Mouse (Mus musculus): ENCODE measurements at regions not wholly inside any gene's neighbourhood (a gene's known extent, or its start where the extent isn't known, plus 50 kb on each side); places are given as distances from the start of the nearest gene placed in this dataset.
"Not testable (repeated sequence)": the region's sequence is repeated elsewhere in the genome, so short reads cannot be mapped to it uniquely, and the experiment has no call there.

DNA sequence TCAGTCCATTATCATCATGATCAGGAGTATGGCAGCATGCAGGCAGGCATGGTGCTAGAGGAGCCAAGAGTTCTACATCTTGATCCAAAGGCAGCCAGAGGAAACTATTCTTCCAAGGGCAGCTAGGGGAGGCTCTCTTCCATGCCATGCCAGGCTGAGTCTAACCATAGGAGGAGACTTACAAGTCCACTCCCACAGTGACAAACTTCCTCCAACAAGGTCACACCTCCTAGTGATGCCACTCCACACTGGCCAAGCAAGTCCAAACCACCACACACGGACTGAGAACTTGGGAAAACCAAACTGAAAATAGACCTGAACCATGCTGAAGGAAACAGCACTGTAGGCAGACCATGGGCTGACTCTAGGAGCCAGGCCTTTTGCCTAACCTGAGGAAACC, 197.4 kb downstream of the Prex1 start:
- peaks cover 9% of the 10 kb centered on the region for H3K27me3 ChIP-seq (ENCODE audit: control insufficient read depth, insufficient read depth, low read length)
- no peaks in the 10 kb centered on the region for H3K36me3 ChIP-seq (ENCODE audit: control insufficient read depth, insufficient read depth, low read length)
- H3K9me3 ChIP-seq (ENCODE audit: control insufficient read depth, low read length) = no peaks in the 10 kb centered on the region
- 68% methylated on average over 1 of the region's 1 CpGs for WGBS
- no peak overlapping the region for H3K9ac ChIP-seq (ENCODE audit: low read length)
- H3K27ac ChIP-seq (ENCODE audit: low read depth, low read length) = peak overlapping the region; percentile 48; the same call in 1 of the 2 replicates
- ATAC-seq (replicated peaks; ENCODE audit: low FRiP score) (no peak), DNase-seq (ENCODE audit: low spot score) (no peak)
- H3K4me1 ChIP-seq (replicated peaks; ENCODE audit: control insufficient read depth, insufficient read depth, low read length) = peaks cover 5% of the 10 kb centered on the region
- no peak overlapping the region for H3K4me3 ChIP-seq (ENCODE audit: low read depth, low read length)
- H3K4me2 ChIP-seq (ENCODE audit: low read depth, low read length, severe bottlenecking) = no peak overlapping the region

DNA sequence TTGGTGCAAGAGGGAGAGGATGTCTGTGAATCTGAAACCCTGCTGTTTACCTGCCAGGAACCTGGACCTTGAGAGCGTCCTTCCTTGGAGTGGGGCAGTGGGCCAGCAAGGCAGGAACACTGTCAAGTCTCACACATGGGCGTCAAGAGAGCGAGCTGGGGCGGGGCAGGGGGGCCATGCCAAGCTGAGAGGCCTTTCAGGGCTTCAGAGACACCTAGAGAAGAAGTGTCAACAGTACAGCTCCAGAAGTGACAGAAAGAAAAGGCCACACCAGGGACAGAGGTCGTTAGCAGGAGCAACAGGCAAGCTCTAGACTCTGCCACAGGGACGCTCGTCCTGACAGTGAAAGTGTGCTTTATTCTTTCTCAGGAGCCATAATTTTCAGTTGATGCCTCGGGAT, 199.0 kb downstream of the Prex1 start:
- ATAC-seq (replicated peaks; ENCODE audit: low FRiP score) = no peak
- peaks cover 5% of the 10 kb centered on the region for H3K4me1 ChIP-seq (replicated peaks; ENCODE audit: control insufficient read depth, insufficient read depth, low read length)

DNA sequence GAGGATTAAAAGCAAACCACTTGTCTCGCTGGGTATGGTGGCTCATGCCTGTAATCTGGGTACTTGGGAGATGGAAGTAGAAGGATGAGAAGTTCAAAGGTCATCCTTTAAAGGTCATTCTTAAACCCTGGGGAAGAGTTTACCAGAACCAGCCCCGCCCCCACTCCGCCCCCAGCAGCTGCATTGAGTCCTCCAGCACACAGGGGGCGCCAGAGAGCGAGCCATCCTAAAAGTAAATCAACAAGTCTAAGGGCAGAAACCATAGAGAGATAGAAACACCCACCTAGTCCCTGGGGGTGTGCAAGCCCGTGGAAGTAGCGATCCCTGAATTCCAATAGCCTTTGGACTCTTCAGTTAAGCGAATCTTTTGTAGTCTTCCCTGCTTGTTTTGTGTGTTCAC, 201.1 kb downstream of the Prex1 start:
- H3K9ac ChIP-seq (ENCODE audit: low read length) = no peak overlapping the region
- no peaks in the 10 kb centered on the region for H3K27me3 ChIP-seq (ENCODE audit: control insufficient read depth, insufficient read depth, low read length)
- 79% methylated on average over 8 of the region's 8 CpGs for WGBS
- no peaks in the 10 kb centered on the region; the same call in 1 of the 2 replicates for H3K4me1 ChIP-seq (replicated peaks; ENCODE audit: control insufficient read depth, insufficient read depth, low read length)
- no peak overlapping the region for H3K4me2 ChIP-seq (ENCODE audit: low read depth, low read length, severe bottlenecking)
- H3K4me3 ChIP-seq (ENCODE audit: low read depth, low read length) = no peak overlapping the region
- no peaks in the 10 kb centered on the region for H3K36me3 ChIP-seq (ENCODE audit: control insufficient read depth, insufficient read depth, low read length)
- DNase-seq (ENCODE audit: low spot score) (no peak), ATAC-seq (replicated peaks; ENCODE audit: low FRiP score) (no peak)
- H3K9me3 ChIP-seq (ENCODE audit: control insufficient read depth, low read length) = peaks cover 3% of the 10 kb centered on the region; the same call in 1 of the 2 replicates
- H3K27ac ChIP-seq (ENCODE audit: low read depth, low read length) = no peak overlapping the region

More for the DNA sequence above, 199.0 kb downstream of the Prex1 start:
- 70% methylated on average over 8 of the region's 8 CpGs for WGBS
- Histone ChIP-seq H3K9me3 (ENCODE audit: control insufficient read depth, low read length) (no peaks in the 10 kb centered on the region), H3K4me2 (ENCODE audit: low read depth, low read length, severe bottlenecking) (no peak overlapping the region), H3K9ac (ENCODE audit: low read length) (no peak overlapping the region), H3K36me3 (ENCODE audit: control insufficient read depth, insufficient read depth, low read length) (no peaks in the 10 kb centered on the region), H3K4me3 (ENCODE audit: low read depth, low read length) (no peak overlapping the region), H3K27ac (ENCODE audit: low read depth, low read length) (no peak overlapping the region), H3K27me3 (ENCODE audit: control insufficient read depth, insufficient read depth, low read length) (peaks cover 7% of the 10 kb centered on the region)
- DNase-seq (ENCODE audit: low spot score) = no peak

DNA sequence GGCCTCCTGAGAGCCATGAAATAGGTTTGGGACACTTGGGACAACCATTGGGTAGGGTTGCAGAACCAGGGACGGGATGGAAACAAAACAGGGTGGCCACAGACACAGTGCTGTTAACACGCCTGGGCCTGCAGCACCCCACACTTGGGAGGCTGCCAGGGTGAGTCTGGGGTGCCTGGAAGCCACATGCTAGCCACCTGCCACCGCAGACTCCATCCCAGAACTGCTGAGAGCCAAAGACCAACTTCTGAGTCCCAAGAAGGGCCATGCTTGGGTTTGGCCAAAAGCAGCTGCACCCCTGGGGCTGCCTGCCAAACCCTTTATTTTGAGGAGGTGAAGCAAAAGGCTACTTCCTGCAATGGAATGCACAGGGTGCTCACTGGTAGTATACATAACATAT, 202.2 kb downstream of the Prex1 start:
- WGBS = 89% methylated on average over 3 of the region's 3 CpGs
- H3K4me3 ChIP-seq (ENCODE audit: low read depth, low read length); H3K4me2 ChIP-seq (ENCODE audit: low read depth, low read length, severe bottlenecking); ATAC-seq (replicated peaks; ENCODE audit: low FRiP score); H3K4me1 ChIP-seq (replicated peaks; ENCODE audit: control insufficient read depth, insufficient read depth, low read length); H3K9me3 ChIP-seq (ENCODE audit: control insufficient read depth, low read length); H3K9ac ChIP-seq (ENCODE audit: low read length); DNase-seq (ENCODE audit: low spot score); H3K36me3 ChIP-seq (ENCODE audit: control insufficient read depth, insufficient read depth, low read length); H3K27ac ChIP-seq (ENCODE audit: low read depth, low read length); H3K27me3 ChIP-seq (ENCODE audit: control insufficient read depth, insufficient read depth, low read length): not testable (repeated sequence)

DNA sequence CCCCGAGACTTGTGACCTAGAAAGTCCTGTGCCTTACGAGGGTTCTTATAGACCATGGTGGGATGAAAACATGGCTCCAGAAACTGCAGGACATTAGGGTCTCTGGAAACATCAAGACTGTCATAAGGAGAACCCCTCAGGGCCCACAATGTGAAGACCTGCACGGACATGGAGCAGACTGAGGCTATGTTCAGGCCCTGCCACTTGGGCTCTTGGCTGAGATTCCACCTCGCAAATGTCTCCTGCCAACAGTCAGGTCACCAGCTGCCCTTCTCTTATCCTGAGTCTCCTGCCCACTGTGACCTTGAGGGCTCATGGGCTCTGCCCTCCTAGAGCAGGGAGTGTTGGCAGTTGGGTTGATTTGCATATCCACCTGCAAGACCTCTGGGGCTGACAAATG, 202.9 kb downstream of the Prex1 start:
- Histone ChIP-seq H3K27ac (ENCODE audit: low read depth, low read length) (no peak overlapping the region), H3K9ac (ENCODE audit: low read length) (no peak overlapping the region)
- WGBS = 81% methylated on average over 4 of the region's 4 CpGs

DNA sequence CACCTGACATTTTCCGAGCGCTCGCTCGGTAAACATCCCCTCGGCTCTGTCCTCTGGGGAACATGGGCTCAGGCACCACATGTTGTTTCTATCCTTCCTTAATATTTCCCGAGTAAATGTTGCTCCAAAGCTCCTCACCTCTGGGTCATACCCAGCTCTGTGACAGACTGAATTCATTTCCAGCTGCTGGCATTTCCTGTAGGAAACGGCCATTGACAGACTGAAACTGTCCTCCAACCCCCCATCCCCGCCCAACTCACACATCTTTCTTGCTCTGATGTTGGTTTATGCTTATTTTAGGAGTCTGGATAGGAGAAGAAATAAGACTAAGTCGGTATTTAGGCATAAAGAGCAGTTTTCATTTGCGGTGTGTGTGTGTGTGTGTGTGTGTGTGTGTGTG, 204.0 kb downstream of the Prex1 start:
- no peaks in the 10 kb centered on the region for H3K36me3 ChIP-seq (ENCODE audit: control insufficient read depth, insufficient read depth, low read length)
- no peak for DNase-seq (ENCODE audit: low spot score)
- H3K4me2 ChIP-seq (ENCODE audit: low read depth, low read length, severe bottlenecking) = no peak overlapping the region
- H3K9me3 ChIP-seq (ENCODE audit: control insufficient read depth, low read length) = peaks cover 3% of the 10 kb centered on the region; the same call in 1 of the 2 replicates
- 86% methylated on average over 10 of the region's 10 CpGs for WGBS
- H3K27me3 ChIP-seq (ENCODE audit: control insufficient read depth, insufficient read depth, low read length) = no peaks in the 10 kb centered on the region
- no peak for ATAC-seq (replicated peaks; ENCODE audit: low FRiP score)
- H3K4me3 ChIP-seq (ENCODE audit: low read depth, low read length) = no peak overlapping the region
- no peaks in the 10 kb centered on the region for H3K4me1 ChIP-seq (replicated peaks; ENCODE audit: control insufficient read depth, insufficient read depth, low read length)
- no peak overlapping the region for H3K9ac ChIP-seq (ENCODE audit: low read length)
- H3K27ac ChIP-seq (ENCODE audit: low read depth, low read length) = no peak overlapping the region

More for the DNA sequence above, 202.9 kb downstream of the Prex1 start:
- ATAC-seq (replicated peaks; ENCODE audit: low FRiP score) (no peak), DNase-seq (ENCODE audit: low spot score) (no peak)
- H3K4me2 ChIP-seq (ENCODE audit: low read depth, low read length, severe bottlenecking) = no peak overlapping the region
- H3K27me3 ChIP-seq (ENCODE audit: control insufficient read depth, insufficient read depth, low read length) = no peaks in the 10 kb centered on the region
- H3K9me3 ChIP-seq (ENCODE audit: control insufficient read depth, low read length) = peaks cover 3% of the 10 kb centered on the region; the same call in 1 of the 2 replicates
- no peaks in the 10 kb centered on the region for H3K36me3 ChIP-seq (ENCODE audit: control insufficient read depth, insufficient read depth, low read length)
- H3K4me1 ChIP-seq (replicated peaks; ENCODE audit: control insufficient read depth, insufficient read depth, low read length) = no peaks in the 10 kb centered on the region
- H3K4me3 ChIP-seq (ENCODE audit: low read depth, low read length) = no peak overlapping the region

DNA sequence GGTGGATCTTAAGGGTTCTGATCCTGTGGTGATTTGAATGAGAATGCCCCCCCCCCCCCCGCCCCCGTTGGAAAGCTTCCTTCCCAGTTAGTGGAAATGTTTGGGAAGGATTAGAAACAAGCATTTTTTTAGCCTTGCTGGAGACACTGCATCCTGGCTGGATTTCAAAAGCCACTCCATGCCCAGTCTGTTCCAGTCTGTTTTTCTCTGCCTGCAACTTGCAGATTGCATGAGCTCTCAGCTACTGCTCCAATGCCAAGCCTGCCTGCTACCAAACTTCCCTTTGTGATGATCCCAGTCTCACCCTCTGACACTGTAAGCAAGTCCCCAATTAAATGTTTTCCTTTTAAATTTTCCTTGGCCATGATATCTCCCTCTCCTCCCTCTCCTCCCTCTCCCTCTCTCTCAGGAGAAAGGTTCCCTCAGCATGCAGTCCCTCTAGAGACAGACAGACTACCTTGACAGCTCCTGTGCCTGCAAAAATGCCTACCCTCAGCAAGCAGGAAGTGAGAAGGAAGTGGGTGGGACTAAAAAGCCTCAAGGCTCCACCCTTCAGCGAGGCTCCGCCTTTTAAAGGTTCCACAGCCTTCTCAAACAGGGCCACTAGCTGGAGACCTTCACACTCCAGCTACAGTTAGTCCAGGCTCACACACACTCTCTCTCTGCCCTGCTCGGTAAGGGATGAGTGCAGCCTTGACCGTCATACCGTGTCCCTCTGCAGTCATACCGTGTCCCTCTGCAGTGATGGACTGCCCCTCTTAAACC, 204.8 kb downstream of the Prex1 start:
- H3K4me2 ChIP-seq (ENCODE audit: low read depth, low read length, severe bottlenecking) = no peak overlapping the region
- H3K9me3 ChIP-seq (ENCODE audit: control insufficient read depth, low read length) = peaks cover 3% of the 10 kb centered on the region; the same call in 1 of the 2 replicates
- WGBS = 86% methylated on average over 8 of the region's 8 CpGs
- no peaks in the 10 kb centered on the region for H3K36me3 ChIP-seq (ENCODE audit: control insufficient read depth, insufficient read depth, low read length)
- H3K27me3 ChIP-seq (ENCODE audit: control insufficient read depth, insufficient read depth, low read length) = no peaks in the 10 kb centered on the region
- no peak overlapping the region for H3K27ac ChIP-seq (ENCODE audit: low read depth, low read length)
- H3K4me3 ChIP-seq (ENCODE audit: low read depth, low read length) = no peak overlapping the region
- ATAC-seq (replicated peaks; ENCODE audit: low FRiP score) = no peak
- DNase-seq (ENCODE audit: low spot score) = no peak
- no peaks in the 10 kb centered on the region for H3K4me1 ChIP-seq (replicated peaks; ENCODE audit: control insufficient read depth, insufficient read depth, low read length)
- H3K9ac ChIP-seq (ENCODE audit: low read length) = no peak overlapping the region

DNA sequence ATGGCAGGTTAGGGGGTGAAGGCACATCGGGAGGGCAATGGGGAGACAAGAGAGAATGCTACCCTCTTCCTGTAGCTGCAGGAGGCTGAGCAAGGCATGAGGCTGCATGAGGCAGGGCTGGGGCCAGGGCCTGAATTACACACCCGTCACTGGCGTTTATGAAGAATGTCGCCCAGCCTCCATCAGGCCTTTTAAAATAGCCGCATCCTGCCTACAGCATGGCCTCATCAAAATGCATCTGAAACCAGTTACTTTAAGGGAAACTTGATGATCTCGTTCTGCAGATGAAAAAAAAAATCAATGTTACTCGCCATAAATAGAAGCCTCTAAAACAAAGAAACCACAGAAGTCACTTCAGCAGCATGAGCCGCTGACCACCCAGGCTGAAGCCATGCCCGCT, 208.3 kb downstream of the Prex1 start:
- H3K27me3 ChIP-seq (ENCODE audit: control insufficient read depth, insufficient read depth, low read length) = no peaks in the 10 kb centered on the region
- H3K4me3 ChIP-seq (ENCODE audit: low read depth, low read length) = no peak overlapping the region
- 63% methylated on average over 9 of the region's 9 CpGs for WGBS
- H3K36me3 ChIP-seq (ENCODE audit: control insufficient read depth, insufficient read depth, low read length) = no peaks in the 10 kb centered on the region
- no peak overlapping the region for H3K27ac ChIP-seq (ENCODE audit: low read depth, low read length)
- H3K4me2 ChIP-seq (ENCODE audit: low read depth, low read length, severe bottlenecking) = no peak overlapping the region
- no peak for DNase-seq (ENCODE audit: low spot score)
- H3K9me3 ChIP-seq (ENCODE audit: control insufficient read depth, low read length) = peaks cover 3% of the 10 kb centered on the region; the same call in 1 of the 2 replicates
- H3K9ac ChIP-seq (ENCODE audit: low read length) = no peak overlapping the region
- peaks cover 2% of the 10 kb centered on the region; the same call in 1 of the 2 replicates for H3K4me1 ChIP-seq (replicated peaks; ENCODE audit: control insufficient read depth, insufficient read depth, low read length)
- no peak for ATAC-seq (replicated peaks; ENCODE audit: low FRiP score)

DNA sequence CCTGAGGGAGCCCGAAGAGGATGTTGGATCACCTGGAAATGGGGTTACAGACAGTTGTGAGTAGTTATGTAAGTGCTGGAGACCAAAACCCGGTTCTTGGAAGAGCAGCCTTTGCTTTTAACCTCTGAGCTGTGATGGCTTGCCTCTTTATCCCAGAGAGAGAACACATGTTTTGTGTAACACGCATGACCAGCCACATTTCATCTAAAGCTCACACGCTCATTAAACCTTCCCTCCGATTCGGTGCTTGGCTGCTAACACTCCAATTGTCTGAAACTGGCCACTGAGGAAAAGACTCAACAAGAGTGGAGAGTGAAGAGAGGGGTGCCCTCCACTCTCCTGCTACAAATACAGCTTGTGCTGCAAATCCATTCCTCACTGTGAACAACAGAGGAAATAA, 210.0 kb downstream of the Prex1 start:
- Histone ChIP-seq H3K4me2 (ENCODE audit: low read depth, low read length, severe bottlenecking) (no peak overlapping the region), H3K27ac (ENCODE audit: low read depth, low read length) (peak overlapping the region; percentile 19; the same call in 1 of the 2 replicates), H3K4me3 (ENCODE audit: low read depth, low read length) (no peak overlapping the region), H3K9me3 (ENCODE audit: control insufficient read depth, low read length) (no peaks in the 10 kb centered on the region), H3K4me1 (replicated peaks; ENCODE audit: control insufficient read depth, insufficient read depth, low read length) (peaks cover 2% of the 10 kb centered on the region; the same call in 1 of the 2 replicates), H3K9ac (ENCODE audit: low read length) (no peak overlapping the region), H3K27me3 (ENCODE audit: control insufficient read depth, insufficient read depth, low read length) (no peaks in the 10 kb centered on the region), H3K36me3 (ENCODE audit: control insufficient read depth, insufficient read depth, low read length) (no peaks in the 10 kb centered on the region)
- 53% methylated on average over 6 of the region's 6 CpGs for WGBS
- DNase-seq (ENCODE audit: low spot score) (no peak), ATAC-seq (replicated peaks; ENCODE audit: low FRiP score) (no peak)
